Mouse (Mus musculus) G1E (cell line): ENCODE results near the gene Scamp4. TPM values are rescaled to one million over a fixed set of nuclear protein-coding genes. Genes with fewer than 3 reads are reported as not detected.

ENCODE experiments used
- ATAC-seq: 2 replicates; pipeline ENCODE4 v1.8.0; 2016; ENCODE audit warnings: mild to moderate bottlenecking; ENCODE audit not compliant: insufficient number of reproducible peaks, poor library complexity, low FRiP score, severe bottlenecking; ENCODE audit errors: extremely low read depth
- DNase-seq: peaks from one replicate; pipeline ENCODE4 v3.0.0; 2012; ENCODE audit warnings: low spot score
- H3K27me3 ChIP-seq: 2 replicates; pipeline ENCODE4 v1.6.1; 2012; ENCODE audit warnings: mild to moderate bottlenecking, low read length, inconsistent platforms; ENCODE audit not compliant: insufficient read depth
- H3K36me3 ChIP-seq: replicated peaks from 2 replicates; pipeline ENCODE3; 2012; ENCODE audit warnings: mild to moderate bottlenecking, inconsistent platforms
- H3K4me1 ChIP-seq: 2 replicates; pipeline ENCODE4 v1.6.1; 2012; ENCODE audit warnings: low read depth, low read length, inconsistent platforms, mixed read lengths; ENCODE audit not compliant: insufficient read depth
- H3K4me3 ChIP-seq: 2 replicates; pipeline ENCODE4 v1.5.1; 2012; ENCODE audit warnings: low read depth, mild to moderate bottlenecking, inconsistent platforms, low read length, moderate library complexity, mixed read lengths
- H3K9me3 ChIP-seq: replicated peaks from 2 replicates; pipeline ENCODE4 v1.6.1; 2012; ENCODE audit warnings: inconsistent platforms
- CTCF ChIP-seq: IDR thresholded peaks from 2 replicates; pipeline ENCODE4 v1.5.1; 2012; ENCODE audit warnings: low read depth, low read length, inconsistent platforms, mixed read lengths
- GATA1 ChIP-seq: IDR thresholded peaks from 2 replicates; pipeline ENCODE4 v1.6.1; 2012; ENCODE audit warnings: borderline replicate concordance, low read length, inconsistent platforms, mixed read lengths
- GATA2 ChIP-seq: IDR thresholded peaks from 2 replicates; pipeline ENCODE4 v1.6.1; 2012; ENCODE audit warnings: low read depth, low read length, inconsistent platforms, borderline replicate concordance
- POLR2AphosphoS5 ChIP-seq: IDR thresholded peaks from 2 replicates; pipeline ENCODE4 v1.6.1; 2012; ENCODE audit warnings: low read depth, low read length, inconsistent platforms; ENCODE audit not compliant: insufficient replicate concordance
- TAL1 ChIP-seq: conservative IDR thresholded peaks from 2 replicates; pipeline ENCODE4 v1.6.1; 2012; ENCODE audit warnings: low read depth, low read length, inconsistent platforms, mixed read lengths
- polyA plus RNA-seq: library from polyadenylated mRNA; stranded (reverse); fragments of >175 nt; gene quantifications from 2 replicates; pipeline ENCODE4 v1.2.3, GENCODE M21; 2012
- total RNA-seq, 2 experiments: library from RNA; stranded (forward) in 1 of 2; stranded (reverse) in 1 of 2; fragments of 200-1000 nt in 1 of 2; fragments of >200 nt in 1 of 2; fragmentation: Nextera tagmentation in 1 of 2; gene quantifications; 2 replicates each; pipeline ENCODE4 v1.2.3; 2014 to 2017

Scamp4 gene
- total and polyA plus RNA-seq, 3 experiments: 12.9 to 87.0 (median 39.4) TPM

DNA sequence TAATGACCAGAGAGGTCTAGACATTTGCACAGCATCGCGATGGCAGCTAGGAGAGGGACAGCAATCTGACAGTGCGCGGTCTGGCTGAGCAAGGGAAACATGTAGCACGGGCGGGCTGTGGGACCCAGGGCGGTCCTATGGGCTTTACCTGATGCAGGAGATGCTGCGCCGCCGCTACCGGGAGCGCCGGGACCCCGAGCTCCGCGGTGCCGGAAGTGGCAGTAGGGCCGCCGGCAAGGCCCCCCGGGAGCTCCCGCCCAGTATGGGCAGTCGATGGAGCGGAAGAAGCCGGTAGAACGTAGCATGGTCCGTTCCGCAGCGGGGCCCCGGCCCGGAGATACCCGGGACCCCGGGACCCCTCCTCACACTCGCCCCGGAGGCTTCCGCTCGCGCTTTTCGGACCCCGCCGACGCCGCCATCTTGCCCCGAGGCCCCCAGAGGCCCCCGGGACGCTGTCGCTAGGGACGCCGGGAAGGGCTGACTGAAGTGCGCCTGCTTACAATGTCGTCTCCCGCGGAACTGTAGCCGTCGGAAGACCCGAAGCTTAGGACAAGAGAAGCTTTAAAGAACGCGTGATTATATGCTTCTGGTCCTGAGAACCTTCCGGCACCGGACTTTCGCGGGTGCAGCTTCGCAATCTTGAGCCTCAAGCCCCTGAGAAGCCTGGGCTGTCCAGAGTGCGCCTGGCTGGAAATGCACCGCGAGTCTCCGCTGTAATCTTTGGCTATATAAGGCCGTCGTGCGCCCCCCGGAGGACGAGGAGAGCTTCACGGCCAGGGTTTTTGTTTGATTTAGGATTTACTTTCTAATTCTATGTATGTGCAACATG, 41.3 kb upstream of the Scamp4 start, which contains the start of gene Rexo1:
Rexo1 (minus strand) TSS at position 445 of the 829 bp plus-strand sequence.
- TF ChIP-seq POLR2AphosphoS5 (no peak), CTCF (0 out of 2 replicates have a peak, but pooled peaks have one; percentile 38), GATA2 (no peak)
- Histone ChIP-seq H3K36me3 (peaks cover 68% of the 10 kb centered on the region), H3K4me3 (peak within 1 kb of the TSS; percentile 92), H3K4me1 (peaks cover 56% of the 10 kb centered on the region), H3K27me3 (no peaks in the 10 kb centered on the region), H3K9me3 (no peaks in the 10 kb centered on the region)
- ATAC-seq: peak; percentile 71; the same call in 1 of the 2 replicates
- peak; percentile 92 for DNase-seq

DNA sequence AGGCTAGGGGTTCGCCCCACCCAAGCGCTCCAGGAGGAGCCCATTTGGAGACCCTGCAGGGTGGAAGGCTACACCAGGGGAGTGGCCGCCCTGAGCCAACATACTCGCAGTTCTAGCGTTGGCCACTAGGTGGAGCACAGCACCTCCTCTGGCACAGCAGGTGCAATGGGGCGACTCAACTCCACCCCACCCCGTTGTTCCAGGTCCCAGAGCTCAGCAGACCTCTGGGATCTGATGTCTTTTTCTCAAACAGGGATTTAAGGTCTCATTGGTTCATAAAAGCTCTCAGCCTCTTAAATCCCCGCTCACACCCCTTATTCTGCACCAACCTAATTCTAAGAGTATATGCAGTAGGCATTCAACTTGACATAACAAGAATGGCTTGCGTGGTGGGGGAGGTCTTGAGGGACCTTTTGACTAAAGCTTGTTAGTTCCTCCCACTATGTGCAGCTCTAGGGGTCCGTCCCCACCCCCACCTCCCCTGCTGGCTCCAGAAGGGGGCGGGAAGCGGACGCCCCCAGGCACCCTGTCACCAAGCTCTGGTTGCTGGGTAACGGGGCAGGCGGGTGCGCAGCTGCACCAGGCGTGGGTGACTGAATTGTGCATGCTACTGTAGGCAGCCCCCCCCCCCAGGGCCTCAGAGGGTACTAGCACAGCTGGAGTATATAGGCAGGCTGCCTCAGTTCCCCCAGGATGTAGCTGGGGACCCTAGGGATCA, 36.1 kb upstream of the Scamp4 start:
- peaks cover 65% of the 10 kb centered on the region for H3K4me1 ChIP-seq
- peak overlapping the region; percentile 36; the same call in 1 of the 2 replicates for H3K4me3 ChIP-seq
- TF ChIP-seq CTCF (peak; percentile 96), POLR2AphosphoS5 (no peak)
- no peak for ATAC-seq
- no peaks in the 10 kb centered on the region for H3K9me3 ChIP-seq
- no peaks in the 10 kb centered on the region for H3K27me3 ChIP-seq
- DNase-seq: peak; percentile 79
- H3K36me3 ChIP-seq: peaks cover 69% of the 10 kb centered on the region

DNA sequence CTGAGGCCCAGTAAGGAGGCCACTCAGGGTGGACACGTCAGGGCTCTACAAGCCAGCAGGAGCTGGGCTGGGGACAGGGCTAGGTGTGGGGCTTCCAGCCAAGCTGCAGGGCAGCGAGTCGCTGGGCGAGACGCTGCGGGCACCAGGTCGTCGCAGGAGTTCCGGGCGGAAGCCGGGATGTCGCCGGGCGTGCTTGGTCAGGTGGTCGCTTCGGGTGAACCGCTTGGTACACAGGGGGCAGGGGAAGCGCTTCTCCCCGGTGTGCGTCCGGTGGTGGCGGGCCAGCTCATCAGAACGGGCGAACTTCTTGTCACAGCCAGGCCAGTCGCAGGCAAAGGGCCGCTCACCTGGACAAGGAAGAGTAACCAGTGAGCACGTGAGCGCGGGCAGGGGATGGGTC, 33.8 kb upstream of the Scamp4 start:
- ATAC-seq (no peak), DNase-seq (no peak)
- peak overlapping the region; percentile 70 for H3K4me3 ChIP-seq
- peaks cover 84% of the 10 kb centered on the region for H3K36me3 ChIP-seq
- no peaks in the 10 kb centered on the region for H3K27me3 ChIP-seq
- H3K4me1 ChIP-seq: peaks cover 80% of the 10 kb centered on the region
- no peak for TF ChIP-seq POLR2AphosphoS5
- no peak for TF ChIP-seq GATA2
- no peak for TF ChIP-seq CTCF
- no peak for TF ChIP-seq GATA1
- no peak for TF ChIP-seq TAL1
- no peaks in the 10 kb centered on the region for H3K9me3 ChIP-seq

DNA sequence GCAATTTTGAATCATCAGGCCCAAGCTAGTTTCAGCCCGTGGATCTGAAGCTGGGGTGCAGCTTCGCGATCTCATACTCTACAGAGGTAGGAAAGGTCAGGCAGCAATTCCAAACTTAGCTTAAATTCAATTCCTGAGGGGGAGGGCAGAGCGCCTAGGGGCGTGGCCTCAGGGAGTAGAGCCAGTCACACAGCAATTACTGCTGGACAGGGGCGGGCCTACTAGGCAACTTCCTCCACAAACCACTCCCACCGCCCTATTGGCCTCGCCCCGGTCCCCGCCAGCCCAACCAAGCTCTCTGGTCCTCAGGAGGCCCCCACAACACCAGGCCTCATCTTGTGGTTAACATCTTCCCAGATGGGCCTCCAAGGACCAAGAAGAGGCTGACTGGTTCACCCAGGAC, 33.0 kb upstream of the Scamp4 start:
- 0 out of 2 replicates have a peak, but pooled peaks have one; percentile 8 for TF ChIP-seq TAL1
- no peak for TF ChIP-seq GATA2
- TF ChIP-seq POLR2AphosphoS5: no peak
- TF ChIP-seq GATA1: no peak
- no peak for TF ChIP-seq CTCF
- no peaks in the 10 kb centered on the region for H3K27me3 ChIP-seq
- H3K36me3 ChIP-seq: peaks cover 84% of the 10 kb centered on the region
- peak overlapping the region; percentile 70 for H3K4me3 ChIP-seq
- ATAC-seq: peak; percentile 84
- H3K4me1 ChIP-seq: peaks cover 87% of the 10 kb centered on the region
- no peaks in the 10 kb centered on the region for H3K9me3 ChIP-seq
- DNase-seq: peak; percentile 91

DNA sequence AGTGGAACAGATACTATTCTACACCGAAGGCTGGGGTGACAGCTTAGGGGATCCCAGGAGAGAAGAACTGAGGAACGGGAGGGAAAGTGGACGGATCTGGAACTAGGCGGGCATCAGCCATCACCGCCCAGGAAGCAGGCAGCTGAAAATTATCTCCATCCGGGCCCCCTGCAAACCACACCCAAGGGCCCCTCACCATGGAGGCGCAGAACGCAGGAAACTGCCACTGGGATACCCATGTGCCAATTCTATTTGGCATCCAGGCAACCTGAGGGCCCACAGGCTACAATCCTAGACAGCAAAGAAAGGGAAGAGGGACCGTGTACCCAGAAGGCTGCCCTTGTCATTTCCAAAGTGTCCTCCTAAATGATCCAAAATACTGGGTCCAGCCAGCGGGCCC, 32.3 kb upstream of the Scamp4 start:
- H3K27me3 ChIP-seq: no peaks in the 10 kb centered on the region
- peaks cover 95% of the 10 kb centered on the region for H3K4me1 ChIP-seq
- TF ChIP-seq GATA1 (no peak), POLR2AphosphoS5 (no peak), GATA2 (no peak), CTCF (no peak), TAL1 (no peak)
- DNase-seq (no peak), ATAC-seq (no peak)
- no peaks in the 10 kb centered on the region for H3K9me3 ChIP-seq
- H3K36me3 ChIP-seq: peaks cover 85% of the 10 kb centered on the region
- peak overlapping the region; percentile 70 for H3K4me3 ChIP-seq

DNA sequence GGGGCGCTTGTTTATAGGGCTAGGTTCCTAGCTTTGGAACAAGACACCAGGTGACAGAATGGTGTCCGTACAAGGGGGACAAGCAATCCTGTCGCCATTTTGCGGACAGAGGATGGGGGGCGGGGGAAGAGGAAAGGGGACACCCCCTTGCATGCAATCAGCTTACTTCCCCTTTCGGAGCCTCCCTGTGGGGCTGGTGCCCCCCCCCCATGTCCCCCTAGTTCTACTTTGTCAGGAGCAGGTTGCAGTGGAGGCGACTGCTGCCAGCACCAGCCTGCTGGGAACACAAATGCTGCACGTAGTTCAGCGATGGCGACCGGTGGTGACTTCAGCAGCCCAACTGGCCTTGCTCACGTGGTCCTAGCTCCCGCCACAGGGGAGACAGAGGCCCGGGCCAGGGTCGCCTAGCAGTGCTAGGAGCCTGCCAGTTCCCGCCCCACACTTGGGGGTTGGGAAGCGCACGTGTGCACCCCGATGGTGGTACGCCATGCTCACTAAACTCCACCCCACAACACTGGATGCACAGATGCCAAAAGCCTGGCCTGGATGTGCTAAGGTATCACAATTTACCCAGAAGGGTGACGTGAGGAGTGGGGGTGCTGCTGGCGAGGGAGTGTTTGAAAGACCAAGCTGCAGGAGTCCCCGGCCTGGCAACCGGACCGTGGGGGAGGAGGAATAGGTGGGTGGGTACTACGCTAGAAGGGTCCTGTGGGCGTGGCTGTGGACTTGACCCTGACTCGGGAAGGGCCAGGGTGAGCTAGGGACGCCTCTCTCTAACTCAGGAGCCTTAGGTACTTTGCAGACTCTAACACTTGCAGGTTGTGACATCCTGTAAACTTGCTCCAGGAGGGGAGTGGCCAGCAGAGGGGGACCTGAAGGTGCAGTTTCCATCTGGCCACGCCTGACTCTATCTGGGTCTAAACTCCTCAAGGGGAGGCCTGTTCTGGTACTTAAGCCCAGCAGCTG, 31.5 kb upstream of the Scamp4 start:
- Histone ChIP-seq H3K9me3 (no peaks in the 10 kb centered on the region), H3K4me1 (peaks cover 97% of the 10 kb centered on the region), H3K36me3 (peaks cover 78% of the 10 kb centered on the region), H3K27me3 (no peaks in the 10 kb centered on the region), H3K4me3 (peak overlapping the region; percentile 70)
- peak; percentile 75 for DNase-seq
- peak; percentile 9 for ATAC-seq
- TF ChIP-seq POLR2AphosphoS5: no peak
- no peak for TF ChIP-seq TAL1
